Mouse (Mus musculus) forebrain, embryonic 13.5 days (tissue): ENCODE data around the gene Pcdh15. TPM values are rescaled to one million over a fixed set of nuclear protein-coding genes. Genes with fewer than 3 reads are reported as not detected.

ENCODE experiments used
- ATAC-seq: fragments of 200-750 bp; cut with Nextera tagmentation; 2 replicates; pipeline ENCODE4 v1.8.0; 2017
- H3K27ac ChIP-seq: fragments of 300-500 bp; sonication (generic); 2 replicates; pipeline ENCODE4 v1.5.1; 2015; ENCODE audit warnings: inconsistent platforms, mild to moderate bottlenecking, moderate library complexity
- H3K27me3 ChIP-seq: fragments of 300-500 bp; sonication (generic); 2 replicates; pipeline ENCODE4 v1.6.1; 2015; ENCODE audit warnings: mild to moderate bottlenecking, inconsistent platforms
- H3K36me3 ChIP-seq: fragments of 300-500 bp; sonication (generic); 2 replicates; pipeline ENCODE4 v1.6.1; 2015; ENCODE audit warnings: mild to moderate bottlenecking, inconsistent platforms; ENCODE audit not compliant: poor library complexity, severe bottlenecking
- H3K4me1 ChIP-seq: fragments of 300-500 bp; sonication (generic); 2 replicates; pipeline ENCODE4 v1.6.1; 2015; ENCODE audit warnings: inconsistent platforms
- H3K4me2 ChIP-seq: fragments of 300-500 bp; sonication (generic); 2 replicates; pipeline ENCODE4 v1.6.1; 2015; ENCODE audit warnings: inconsistent platforms, mild to moderate bottlenecking, moderate library complexity
- H3K4me3 ChIP-seq: fragments of 300-500 bp; sonication (generic); 2 replicates; pipeline ENCODE4 v1.5.1; 2015; ENCODE audit warnings: mild to moderate bottlenecking, inconsistent platforms
- H3K9ac ChIP-seq: fragments of 300-500 bp; sonication (generic); 2 replicates; pipeline ENCODE4 v1.6.1; 2015; ENCODE audit warnings: mild to moderate bottlenecking, inconsistent platforms
- H3K9me3 ChIP-seq: fragments of 300-500 bp; sonication (generic); replicated peaks from 2 replicates; pipeline ENCODE4 v1.6.1; 2016; ENCODE audit warnings: inconsistent platforms
- WGBS: fragments of 180-500 bp; shearing (Covaris S2); methylation state at CpG from one replicate; pipeline ENCODE4 v1.1.7; 2015; 5-methylcytosine and 5-hydroxymethylcytosine counted together
- polyA plus RNA-seq: library from polyadenylated mRNA; unstranded; fragments of >200 nt; fragmentation: Nextera tagmentation; extraction: Ambion mirVana; gene quantifications from 2 replicates; pipeline ENCODE4 v1.2.1, GENCODE M21; 2015

Gene Pcdh15
- polyA plus RNA-seq, 1 experiment from 2014 or later: 1.9 TPM

- Histone ChIP-seq H3K27ac (no peak overlapping the region), H3K4me3 (no peak overlapping the region), H3K27me3 (no peaks in the 10 kb centered on the region), H3K4me2 (no peak overlapping the region), H3K9ac (no peak overlapping the region), H3K4me1 (no peaks in the 10 kb centered on the region), H3K36me3 (no peaks in the 10 kb centered on the region), H3K9me3 (no peaks in the 10 kb centered on the region)
- 61% methylated on average over 10 of the region's 10 CpGs for WGBS
- peak; percentile 93 for ATAC-seq
These were observed 1288.7 kb downstream of the Pcdh15 start for GRCm38 (mm10) chr10:74387538-74388499.

- WGBS: 83% methylated on average over 8 of the region's 8 CpGs
- H3K4me1 ChIP-seq: no peaks in the 10 kb centered on the region
- H3K27ac ChIP-seq: no peak overlapping the region
- no peaks in the 10 kb centered on the region for H3K9me3 ChIP-seq
- H3K27me3 ChIP-seq: no peaks in the 10 kb centered on the region
- H3K4me2 ChIP-seq: no peak overlapping the region
- no peak for ATAC-seq
- no peak overlapping the region for H3K9ac ChIP-seq
- no peaks in the 10 kb centered on the region for H3K36me3 ChIP-seq
- no peak overlapping the region for H3K4me3 ChIP-seq
These were observed 1304.0 kb downstream of the Pcdh15 start for GRCm38 (mm10) chr10:74403111-74403510.

- Histone ChIP-seq H3K9me3 (no peaks in the 10 kb centered on the region), H3K27ac (no peak overlapping the region), H3K9ac (no peak overlapping the region), H3K4me1 (no peaks in the 10 kb centered on the region), H3K4me2 (no peak overlapping the region), H3K27me3 (no peaks in the 10 kb centered on the region), H3K4me3 (no peak overlapping the region), H3K36me3 (no peaks in the 10 kb centered on the region)
- no peak for ATAC-seq
- 73% methylated on average over 3 of the region's 3 CpGs for WGBS
These were observed 1314.9 kb downstream of the Pcdh15 start for GRCm38 (mm10) chr10:74414021-74414420.

DNA sequence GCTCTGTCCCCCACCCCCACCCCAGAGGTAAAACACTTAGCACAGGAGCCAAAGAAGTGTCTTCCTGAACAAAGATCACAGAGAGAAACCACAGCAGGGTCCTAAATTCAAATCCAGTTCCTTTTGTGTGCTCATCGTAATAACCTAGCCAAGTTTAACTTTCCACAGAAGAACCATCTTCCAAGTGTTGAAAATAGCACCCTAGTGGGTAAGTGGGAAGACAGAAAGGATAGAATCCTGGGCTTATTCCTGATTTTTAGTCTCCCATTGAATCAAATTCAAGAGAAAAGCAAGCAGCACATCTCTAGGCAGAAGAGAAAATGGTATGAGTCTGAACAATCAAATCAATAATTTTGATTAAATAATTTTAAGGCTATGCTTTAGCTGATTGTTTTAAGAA is 1315.8 kb downstream of the Pcdh15 start:
- Histone ChIP-seq H3K27me3 (no peaks in the 10 kb centered on the region), H3K4me3 (no peak overlapping the region), H3K9me3 (no peaks in the 10 kb centered on the region), H3K9ac (no peak overlapping the region), H3K4me1 (no peaks in the 10 kb centered on the region), H3K36me3 (no peaks in the 10 kb centered on the region), H3K27ac (no peak overlapping the region), H3K4me2 (no peak overlapping the region)
- no peak for ATAC-seq
- 67% methylated on average over 1 of the region's 1 CpGs for WGBS

GRCm38 (mm10) chr10:74415359-74415758 is 1316.2 kb downstream of the Pcdh15 start:
- Histone ChIP-seq H3K27ac (no peak overlapping the region), H3K4me3 (no peak overlapping the region), H3K27me3 (no peaks in the 10 kb centered on the region), H3K9me3 (no peaks in the 10 kb centered on the region), H3K4me1 (no peaks in the 10 kb centered on the region), H3K36me3 (no peaks in the 10 kb centered on the region), H3K9ac (no peak overlapping the region), H3K4me2 (no peak overlapping the region)
- ATAC-seq: no peak
- 62% methylated on average over 4 of the region's 4 CpGs for WGBS

DNA sequence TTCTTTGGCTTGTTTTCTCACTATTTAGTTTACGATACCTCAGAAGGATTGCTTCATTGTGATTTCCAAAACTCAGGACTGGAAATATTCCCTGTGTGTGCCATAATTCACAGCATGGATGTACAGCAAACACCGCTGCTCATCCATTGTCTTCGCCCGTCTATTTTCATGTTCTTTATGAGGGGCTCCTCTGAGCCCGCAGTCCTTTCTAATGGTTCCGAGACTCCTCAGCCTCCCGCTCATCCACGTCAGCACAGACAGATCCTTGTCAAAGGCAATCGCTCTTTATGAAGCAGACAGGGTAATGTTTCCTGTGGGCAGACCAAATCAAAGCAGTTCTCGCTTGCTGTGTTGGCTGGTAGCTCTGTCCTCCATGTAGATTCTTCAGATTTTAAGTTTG is 1316.8 kb downstream of the Pcdh15 start:
- Histone ChIP-seq H3K9ac (no peak overlapping the region), H3K27ac (no peak overlapping the region), H3K9me3 (no peaks in the 10 kb centered on the region), H3K27me3 (no peaks in the 10 kb centered on the region), H3K4me2 (no peak overlapping the region), H3K36me3 (no peaks in the 10 kb centered on the region), H3K4me1 (no peaks in the 10 kb centered on the region), H3K4me3 (no peak overlapping the region)
- no peak for ATAC-seq
- WGBS: 86% methylated on average over 10 of the region's 10 CpGs

DNA sequence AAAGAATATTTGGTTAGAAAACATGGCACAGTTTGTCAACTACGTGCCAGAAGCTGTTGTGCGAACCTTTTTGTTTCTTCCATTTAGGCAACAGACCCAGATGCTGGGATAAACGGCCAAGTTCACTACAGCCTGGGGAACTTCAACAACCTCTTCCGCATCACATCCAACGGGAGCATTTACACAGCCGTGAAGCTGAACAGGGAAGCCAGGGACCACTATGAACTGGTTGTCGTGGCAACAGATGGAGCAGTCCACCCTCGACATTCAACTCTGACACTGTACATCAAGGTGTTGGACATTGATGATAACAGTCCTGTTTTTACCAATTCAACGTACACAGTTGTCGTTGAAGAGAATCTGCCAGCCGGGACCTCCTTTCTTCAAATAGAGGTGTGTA is 1350.9 kb downstream of the Pcdh15 start:
- Histone ChIP-seq H3K4me3 (no peak overlapping the region), H3K4me1 (no peaks in the 10 kb centered on the region), H3K9ac (no peak overlapping the region), H3K27ac (no peak overlapping the region), H3K36me3 (no peaks in the 10 kb centered on the region), H3K27me3 (no peaks in the 10 kb centered on the region), H3K9me3 (no peaks in the 10 kb centered on the region), H3K4me2 (no peak overlapping the region)
- ATAC-seq: no peak
- 84% methylated on average over 11 of the region's 11 CpGs for WGBS

DNA sequence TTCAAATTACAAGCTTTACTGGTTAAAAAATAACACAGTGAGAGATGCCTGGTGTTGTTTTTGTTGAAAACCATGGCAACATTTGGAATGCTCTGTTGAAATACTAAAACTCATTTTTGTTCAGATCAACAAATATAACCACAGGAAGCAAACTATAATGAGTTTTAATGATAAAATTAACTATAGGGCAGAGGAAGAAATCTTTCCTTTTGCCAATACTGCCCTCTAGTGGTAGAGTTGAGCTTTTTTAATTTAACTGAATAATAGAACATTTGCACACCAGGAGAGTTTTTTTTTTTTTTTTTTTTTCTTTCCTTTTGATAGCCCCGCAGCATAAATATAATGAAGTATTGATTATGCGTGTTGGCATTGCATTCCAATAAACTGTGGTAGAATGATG is 1364.8 kb downstream of the Pcdh15 start:
- no peaks in the 10 kb centered on the region for H3K27me3 ChIP-seq
- peak; percentile 30; the same call in 1 of the 2 replicates for ATAC-seq

DNA sequence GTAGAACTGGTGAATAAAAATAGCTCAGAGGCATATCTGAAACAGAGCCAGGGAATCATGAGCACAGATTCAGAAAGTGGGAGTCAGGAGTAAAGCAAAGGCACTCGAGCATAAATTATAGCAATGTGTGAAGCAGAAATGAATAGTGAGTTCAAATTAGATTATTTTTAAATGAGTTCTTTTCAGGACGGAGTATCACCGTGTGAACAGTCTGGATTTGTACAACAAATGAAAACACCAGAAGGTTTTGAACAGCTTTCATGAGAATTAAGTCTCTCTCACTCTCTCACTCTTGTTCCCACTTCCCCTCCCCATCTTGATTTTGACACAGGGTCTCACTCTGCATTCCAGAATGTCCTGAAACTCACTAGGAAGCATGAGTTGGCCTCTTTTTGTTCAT is 1381.6 kb downstream of the Pcdh15 start:
- Histone ChIP-seq H3K36me3 (no peaks in the 10 kb centered on the region), H3K4me1 (no peaks in the 10 kb centered on the region), H3K4me2 (no peak overlapping the region), H3K27me3 (no peaks in the 10 kb centered on the region), H3K4me3 (no peak overlapping the region), H3K27ac (no peak overlapping the region), H3K9me3 (no peaks in the 10 kb centered on the region), H3K9ac (no peak overlapping the region)
- 44% methylated on average over 3 of the region's 3 CpGs for WGBS
- peak; percentile 89; the same call in 1 of the 2 replicates for ATAC-seq

More for the DNA sequence above, 1364.8 kb downstream of the Pcdh15 start:
- H3K27ac ChIP-seq: no peak overlapping the region
- H3K9me3 ChIP-seq: no peaks in the 10 kb centered on the region
- H3K4me2 ChIP-seq: no peak overlapping the region
- 14% methylated on average over 2 of the region's 2 CpGs for WGBS
- H3K36me3 ChIP-seq: no peaks in the 10 kb centered on the region
- no peak overlapping the region for H3K9ac ChIP-seq
- H3K4me1 ChIP-seq: no peaks in the 10 kb centered on the region
- H3K4me3 ChIP-seq: no peak overlapping the region

GRCm38 (mm10) chr10:74512315-74512714 is 1413.2 kb downstream of the Pcdh15 start:
- H3K36me3 ChIP-seq: no peaks in the 10 kb centered on the region
- ATAC-seq: no peak
- no peak overlapping the region for H3K4me3 ChIP-seq
- WGBS: 78% methylated on average over 3 of the region's 3 CpGs
- H3K4me2 ChIP-seq: no peak overlapping the region
- H3K9ac ChIP-seq: no peak overlapping the region
- H3K4me1 ChIP-seq: no peaks in the 10 kb centered on the region
- no peaks in the 10 kb centered on the region for H3K27me3 ChIP-seq
- no peaks in the 10 kb centered on the region for H3K9me3 ChIP-seq
- no peak overlapping the region for H3K27ac ChIP-seq

DNA sequence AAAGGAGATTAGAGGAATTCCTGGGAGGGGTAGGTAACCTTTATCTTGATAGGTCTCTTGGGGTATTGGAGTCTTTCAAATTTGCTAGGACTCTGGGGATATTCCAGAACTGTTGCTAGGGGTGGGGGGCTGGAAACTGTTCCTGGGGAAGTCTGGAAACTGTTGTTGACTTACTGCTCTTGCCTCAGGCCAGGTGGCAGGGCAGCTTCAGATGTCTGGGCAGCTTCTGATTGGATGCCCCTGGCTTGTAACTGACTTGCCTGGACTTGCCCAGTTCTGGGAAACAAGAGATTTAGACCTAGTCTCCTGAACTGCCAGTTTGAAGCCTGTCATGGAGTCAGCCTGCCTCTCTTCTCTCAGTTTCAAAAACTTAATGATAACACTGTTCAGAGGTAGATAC is 1414.6 kb downstream of the Pcdh15 start:
- H3K9ac ChIP-seq: no peak overlapping the region
- no peaks in the 10 kb centered on the region for H3K27me3 ChIP-seq
- H3K9me3 ChIP-seq: no peaks in the 10 kb centered on the region
- H3K27ac ChIP-seq: no peak overlapping the region
- no peak overlapping the region for H3K4me2 ChIP-seq
- H3K4me3 ChIP-seq: no peak overlapping the region
- no peaks in the 10 kb centered on the region for H3K4me1 ChIP-seq
- no peaks in the 10 kb centered on the region for H3K36me3 ChIP-seq
- no peak for ATAC-seq

- H3K36me3 ChIP-seq: no peaks in the 10 kb centered on the region
- no peaks in the 10 kb centered on the region for H3K4me1 ChIP-seq
- no peak overlapping the region for H3K9ac ChIP-seq
- no peaks in the 10 kb centered on the region for H3K27me3 ChIP-seq
- no peak overlapping the region for H3K4me2 ChIP-seq
- H3K4me3 ChIP-seq: no peak overlapping the region
- H3K9me3 ChIP-seq: no peaks in the 10 kb centered on the region
- H3K27ac ChIP-seq: no peak overlapping the region
- 82% methylated on average over 2 of the region's 2 CpGs for WGBS
- ATAC-seq: no peak
These were observed 1439.2 kb downstream of the Pcdh15 start for GRCm38 (mm10) chr10:74538371-74538770.

DNA sequence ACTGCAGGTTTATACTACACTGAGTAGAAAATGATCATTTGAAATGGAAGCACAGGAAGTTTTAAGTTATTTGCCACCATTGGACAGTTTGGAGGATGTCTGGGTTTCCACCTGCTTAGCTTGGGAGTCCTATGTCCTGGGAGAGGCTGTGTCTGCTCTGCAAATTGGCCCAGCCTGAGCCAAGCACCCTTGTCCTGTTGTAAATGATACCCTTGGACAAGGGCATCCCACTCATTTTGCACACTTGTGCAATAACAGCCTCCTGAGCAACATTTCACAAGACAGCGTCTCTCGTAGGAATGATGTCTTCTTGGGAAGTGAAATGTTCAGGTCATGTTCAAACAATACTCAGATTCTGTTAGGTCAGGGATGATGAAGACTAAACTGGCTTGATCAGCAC is 1456.2 kb downstream of the Pcdh15 start:
- ATAC-seq: no peak
- Histone ChIP-seq H3K36me3 (no peaks in the 10 kb centered on the region), H3K27ac (no peak overlapping the region), H3K4me2 (no peak overlapping the region), H3K9ac (no peak overlapping the region), H3K9me3 (no peaks in the 10 kb centered on the region), H3K27me3 (no peaks in the 10 kb centered on the region), H3K4me3 (no peak overlapping the region), H3K4me1 (no peaks in the 10 kb centered on the region)
- WGBS: 87% methylated on average over 2 of the region's 2 CpGs
